Mouse (Mus musculus) cerebellum, adult 8-10 months (tissue): ENCODE data around the gene Zfp111.

Source experiments
- DNase-seq: peaks from one replicate; pipeline ENCODE4 v3.0.0; 2022

The Zfp111 gene

GRCm38 (mm10) chr7:24211343-24211742, at the start of gene Zfp111:
TSS of gene Zfp111 (minus strand) at chr7:24211443.
- no peak for DNase-seq

- no peak for DNase-seq
Observed at GRCm38 (mm10) chr7:24260000-24260312, 48.7 kb upstream of the Zfp111 start.

DNA sequence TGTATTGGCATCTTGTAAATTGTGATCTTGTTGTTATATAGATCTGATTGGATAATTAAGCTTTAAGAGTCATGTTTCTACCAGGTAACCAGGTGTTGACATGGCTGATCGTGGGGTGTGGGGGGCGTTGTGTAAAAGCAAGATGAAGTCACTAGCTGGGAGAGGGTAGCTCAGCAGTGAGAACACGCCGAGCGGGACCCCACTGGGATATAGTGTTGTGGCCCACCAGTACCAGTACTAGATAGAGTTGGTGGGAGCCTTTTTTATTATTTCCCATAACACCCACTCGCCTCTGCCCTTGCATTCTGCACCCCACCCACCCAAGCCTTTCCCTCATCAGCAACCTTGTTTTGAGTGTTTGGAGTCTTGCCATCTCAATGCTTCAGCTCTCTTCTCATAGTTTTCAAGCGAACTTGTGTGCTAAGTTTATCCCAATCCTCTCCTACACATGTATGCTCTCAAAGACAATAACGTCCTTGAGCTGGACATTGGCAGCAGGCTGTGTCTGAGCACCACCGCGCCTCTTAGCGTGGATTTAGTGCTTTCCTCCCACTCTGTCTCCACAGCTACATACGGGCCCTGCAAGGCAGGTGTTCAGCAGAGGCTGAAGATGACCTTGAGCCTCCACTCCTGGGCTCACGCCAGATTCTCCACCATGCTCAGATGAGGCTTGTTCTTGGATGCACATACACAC, 48.2 kb upstream of the Zfp111 start:
- DNase-seq = no peak

DNA sequence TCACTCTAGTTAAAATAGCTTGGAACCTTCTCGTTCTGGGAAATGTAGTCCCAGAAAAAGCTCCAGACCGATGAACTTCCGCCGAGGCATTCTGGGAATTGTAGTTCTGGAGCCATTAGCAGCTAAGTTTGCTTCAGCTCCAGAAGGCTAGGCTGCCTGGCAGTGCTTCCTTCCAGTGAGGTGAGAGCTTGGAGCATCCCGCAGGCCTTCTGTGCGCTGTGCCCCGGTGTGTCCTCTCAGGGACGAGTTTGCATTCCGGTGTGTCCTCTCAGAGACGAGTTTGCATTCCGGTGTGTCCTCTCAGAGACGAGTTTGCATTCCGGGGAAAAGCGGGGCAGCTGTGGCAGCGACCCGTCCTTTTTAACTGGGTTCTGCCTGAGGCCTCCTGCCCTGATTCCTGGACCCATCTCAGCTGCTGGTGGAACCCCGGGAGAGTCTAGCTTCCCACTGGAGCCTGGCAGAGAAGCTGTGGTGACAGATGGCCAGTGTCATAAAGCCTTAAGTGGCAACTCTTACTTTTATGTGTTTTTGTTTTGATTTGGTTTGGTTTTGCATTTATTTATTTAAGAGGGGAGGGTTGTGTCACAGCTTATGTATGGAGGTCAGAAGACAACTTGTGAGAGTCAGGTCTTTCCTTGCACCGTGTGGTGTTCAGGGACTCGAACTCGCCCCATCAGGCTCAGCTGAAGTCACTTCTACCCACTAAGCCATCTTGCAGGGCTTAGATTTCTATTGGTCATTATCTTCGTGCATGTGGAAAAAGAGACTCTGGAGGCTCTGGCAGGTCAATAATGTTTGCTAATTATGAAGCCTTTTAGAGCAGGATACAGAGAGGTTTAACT, 43.6 kb upstream of the Zfp111 start, which contains the start of gene Zfp108:
TSS of gene Zfp108 (plus strand) at position 162 of the 842 bp plus-strand sequence.
- DNase-seq = peak; percentile 83

DNA sequence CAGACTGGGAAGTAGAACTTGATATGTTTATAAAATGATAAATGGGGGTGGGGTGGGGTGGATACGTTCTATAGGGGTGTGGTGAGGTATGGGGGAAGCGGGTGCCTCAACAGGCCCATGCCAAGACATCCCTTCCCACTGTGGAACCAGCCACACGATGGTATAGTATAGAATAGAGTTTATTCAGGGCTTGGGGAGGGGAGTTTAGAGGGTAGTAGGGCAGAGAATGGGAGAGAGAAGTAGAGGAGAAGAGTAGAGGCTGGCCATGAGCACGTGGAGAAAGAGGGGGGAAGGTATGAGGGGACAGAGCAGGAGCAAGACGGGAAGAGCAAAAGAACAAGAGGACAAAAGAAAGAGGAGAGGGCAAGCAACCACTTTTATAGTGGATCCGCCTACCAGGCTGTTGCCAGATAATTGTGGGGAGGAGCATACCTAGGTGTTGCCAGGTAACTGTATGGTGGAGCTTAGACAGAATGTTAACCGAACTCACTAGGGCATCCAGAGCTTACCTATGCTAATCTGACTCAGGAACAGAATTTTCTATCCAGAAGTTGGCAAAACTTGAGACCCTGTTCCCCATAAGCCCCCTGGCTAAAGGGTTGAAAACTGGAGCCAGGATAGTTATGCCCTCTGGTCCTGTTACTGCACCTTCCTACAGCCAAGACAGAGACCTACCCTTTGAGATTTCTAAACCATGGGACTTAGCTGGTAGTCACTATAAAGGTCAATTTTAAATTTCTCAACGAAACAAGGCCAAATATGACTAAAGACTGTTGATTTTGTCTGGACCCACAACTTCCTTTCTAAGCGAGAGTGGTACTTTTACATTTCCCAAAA, 42.8 kb upstream of the Zfp111 start:
- no peak for DNase-seq

- peak; percentile 65 for DNase-seq
Observed at GRCm38 (mm10) chr7:24237040-24237791, 26.0 kb upstream of the Zfp111 start, which contains the start of gene Zfp109. TSS of gene Zfp109 (minus strand) at chr7:24237560.

DNA sequence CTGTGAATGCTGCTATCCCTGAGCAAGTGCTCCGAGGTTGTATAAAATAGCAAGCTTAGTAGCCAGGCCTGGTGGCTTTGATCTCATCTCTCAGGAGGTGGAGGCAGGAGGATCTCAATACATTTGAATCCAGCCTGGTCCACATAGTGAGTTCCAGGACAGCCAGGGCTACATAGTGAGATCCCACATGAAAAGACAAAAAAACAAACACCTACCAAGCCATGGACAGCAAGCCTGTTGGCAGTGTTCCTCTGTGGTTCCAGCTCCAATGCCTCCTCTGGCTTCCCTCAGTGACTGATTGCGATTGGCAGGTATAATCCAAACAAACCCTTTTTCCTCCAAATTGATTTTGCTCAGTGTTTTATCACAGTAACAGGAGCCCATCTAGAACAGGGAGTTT, 947 bp downstream of the Zfp111 start:
- no peak for DNase-seq

DNA sequence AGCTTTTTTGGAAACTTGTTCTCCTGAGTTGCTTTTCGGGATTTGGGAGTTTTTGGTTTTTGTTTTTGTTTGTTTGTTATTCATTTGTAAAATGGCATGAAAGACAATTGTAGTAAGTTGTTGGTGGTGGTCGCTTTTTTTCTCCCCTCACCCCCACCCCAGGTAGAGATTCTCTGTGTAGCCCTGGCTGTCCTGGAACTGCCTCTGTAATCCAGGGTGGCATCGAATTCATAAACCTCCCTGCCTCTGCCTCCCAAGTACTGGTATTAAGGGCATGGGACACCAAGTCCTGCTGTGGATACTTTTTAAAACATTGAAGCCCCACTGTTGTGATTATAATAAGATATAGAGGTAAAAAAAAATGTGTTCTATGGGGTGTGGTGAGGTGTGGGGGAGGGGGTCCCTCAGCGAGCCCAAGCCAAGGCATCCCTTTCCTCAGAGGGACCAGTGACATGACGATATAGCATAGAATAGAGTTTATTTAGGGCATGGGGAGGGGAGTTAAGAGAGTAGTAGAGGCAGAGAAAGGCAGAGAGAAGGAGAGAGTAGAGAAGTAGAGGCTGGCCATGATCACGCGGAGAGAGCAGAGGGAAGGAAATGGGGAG, 2.9 kb downstream of the Zfp111 start:
- DNase-seq = no peak

DNA sequence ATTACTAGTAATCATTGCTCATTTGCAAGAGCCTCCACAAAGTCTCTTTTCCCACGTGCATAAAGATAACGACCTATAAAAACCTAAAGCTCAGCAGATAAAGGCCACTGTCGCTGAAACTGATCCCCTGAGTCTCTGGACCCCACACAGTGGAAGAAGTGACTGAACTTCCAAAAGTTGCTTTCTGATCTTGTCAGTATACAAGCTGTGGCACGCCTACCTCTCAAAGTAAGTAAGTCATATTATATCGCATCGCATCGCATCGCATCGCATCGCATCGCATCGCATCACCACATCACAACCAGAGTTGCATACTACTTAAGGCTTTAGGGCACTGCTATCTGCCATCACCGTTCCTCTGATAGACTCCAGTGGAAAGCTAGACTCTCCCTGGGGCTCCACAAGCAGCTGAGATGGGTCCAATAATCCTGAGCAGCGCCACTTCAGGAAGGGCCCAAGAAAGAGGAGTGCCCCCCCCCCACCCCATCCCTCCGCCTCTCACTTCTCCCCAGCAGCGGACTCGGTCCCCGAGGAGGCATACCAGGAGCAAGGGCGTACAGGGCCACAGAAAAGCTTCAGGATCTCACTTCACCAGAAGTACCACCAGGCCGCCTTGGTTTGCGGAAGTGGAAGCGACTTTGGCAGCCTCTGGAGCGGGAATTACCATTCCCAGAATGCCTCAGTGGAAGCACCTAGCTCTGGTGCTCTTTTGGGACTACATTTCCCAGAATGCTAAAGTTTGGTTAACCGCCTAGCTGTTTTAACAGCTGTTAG, 3.6 kb downstream of the Zfp111 start:
- DNase-seq = peak; percentile 69

DNA sequence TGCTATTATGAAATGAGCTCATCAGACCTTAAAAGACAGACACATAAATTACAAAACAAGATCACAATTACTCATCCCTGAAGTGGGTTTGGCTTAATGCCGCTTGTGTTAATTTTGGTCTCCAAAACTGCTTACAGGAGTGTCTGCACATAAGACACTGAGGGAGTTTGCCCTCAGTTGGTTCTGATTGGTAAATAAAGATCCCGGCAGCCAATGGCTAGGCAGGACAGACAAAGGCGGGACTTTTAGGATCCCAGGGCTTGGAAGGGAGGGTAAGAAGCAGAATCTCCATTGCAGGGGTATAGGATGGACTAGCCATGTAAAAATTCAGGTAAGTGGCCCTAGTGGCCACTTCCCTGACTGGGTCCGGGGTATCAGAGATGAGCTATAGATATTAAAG, 14.3 kb downstream of the Zfp111 start:
- DNase-seq = no peak

DNA sequence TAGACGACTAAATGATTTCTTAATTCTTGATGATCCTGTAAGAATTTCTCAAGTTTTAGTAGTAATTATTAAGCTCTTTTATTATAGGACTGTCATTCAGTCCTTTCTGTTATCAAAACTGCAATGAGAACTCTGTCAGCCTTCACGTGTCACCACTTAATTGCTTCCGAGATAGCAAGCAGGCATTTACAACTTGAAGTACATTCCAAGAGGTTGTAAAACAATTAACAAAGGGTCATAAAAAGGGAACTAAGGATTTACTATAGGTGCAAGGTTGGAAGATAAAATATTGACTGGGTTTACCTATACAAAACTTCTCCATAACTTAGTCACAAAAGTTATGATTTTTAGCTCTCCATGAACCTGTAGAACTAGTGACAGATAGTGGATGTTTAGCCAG, 18.1 kb downstream of the Zfp111 start:
- no peak for DNase-seq

GRCm38 (mm10) chr7:24191361-24191760, 19.9 kb downstream of the Zfp111 start:
- no peak for DNase-seq

- DNase-seq = no peak
Observed at GRCm38 (mm10) chr7:24189571-24189944, 21.7 kb downstream of the Zfp111 start.

- no peak for DNase-seq
Observed at GRCm38 (mm10) chr7:24188901-24189570, 22.2 kb downstream of the Zfp111 start.

DNA sequence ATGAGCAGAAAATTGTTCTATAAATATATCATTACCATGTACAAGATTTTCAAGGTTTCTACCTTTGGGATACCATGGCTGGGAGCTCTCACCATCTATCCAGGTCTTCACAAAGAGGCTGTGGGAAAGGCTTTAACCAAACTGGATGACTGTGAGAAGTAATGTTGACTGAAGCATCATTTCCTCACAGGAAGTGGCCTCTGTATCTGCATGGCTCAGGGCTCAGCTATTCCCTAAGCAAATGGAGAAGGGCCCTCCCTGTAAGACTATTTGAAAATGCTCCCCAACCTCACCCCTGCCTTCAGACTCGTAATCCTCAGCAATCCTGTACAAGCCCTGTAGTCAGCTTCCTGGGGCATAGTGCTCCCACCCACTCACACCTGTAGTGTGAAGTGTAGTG, 23.6 kb downstream of the Zfp111 start:
- DNase-seq = no peak

- DNase-seq = no peak
Observed at GRCm38 (mm10) chr7:24175337-24175711, 35.9 kb downstream of the Zfp111 start.

DNA sequence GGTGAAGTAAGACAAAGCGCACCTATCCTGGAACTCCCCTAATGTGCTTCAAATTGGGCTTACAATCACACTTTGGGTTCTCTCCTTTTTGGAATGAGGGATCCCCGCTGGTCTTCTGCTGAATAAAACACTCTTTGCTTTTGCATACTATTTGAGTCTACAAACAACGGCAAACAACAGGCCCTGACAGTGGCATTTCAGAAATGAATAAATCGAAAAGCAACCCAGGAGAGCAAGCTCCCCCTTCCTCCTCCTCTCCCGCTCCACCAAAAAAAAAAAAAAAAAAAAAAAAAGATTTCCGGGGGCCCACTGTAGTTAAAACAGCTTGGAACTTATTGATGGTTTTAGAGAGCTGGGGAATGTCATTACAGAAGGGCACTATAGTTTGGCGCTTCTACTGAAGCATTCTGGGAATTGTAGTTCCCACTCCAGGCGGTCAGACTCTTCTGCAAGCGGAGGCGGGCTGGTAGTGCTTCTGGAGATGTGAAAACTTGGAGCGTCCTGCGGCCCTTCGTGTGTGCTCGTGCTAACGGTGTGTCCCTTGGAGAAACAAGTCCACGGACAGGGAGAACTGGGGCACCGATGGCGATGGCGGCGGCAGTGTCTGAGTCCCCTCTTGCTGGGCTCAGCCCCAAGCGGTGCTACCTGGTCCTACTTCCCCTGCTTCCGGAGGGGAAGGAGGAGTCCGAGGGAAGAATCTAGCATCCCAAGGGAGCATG, 36.5 kb downstream of the Zfp111 start, which contains the start of gene Zfp114:
TSS of gene Zfp114 (plus strand) at position 443 of the 719 bp plus-strand sequence.
- DNase-seq = peak; percentile 79

- no peak for DNase-seq
Observed at GRCm38 (mm10) chr7:24172191-24172590, 39.1 kb downstream of the Zfp111 start.

GRCm38 (mm10) chr7:24153272-24153671, 58.0 kb downstream of the Zfp111 start:
- no peak for DNase-seq
